Mouse (Mus musculus): ENCODE data around the gene Jmjd6.

- no peak for TF ChIP-seq CTCF (IDR thresholded peaks at IDR 0.05 in 2 of 3, conservative IDR thresholded peaks at IDR 0.05 in 1 of 3; ENCODE audit: control insufficient read depth in 1 of 3, insufficient read depth in 1 of 3, low read depth in 2 of 3, low read length in 3 of 3, poor library complexity in 1 of 3, severe bottlenecking in 1 of 3)
- no peak for TF ChIP-seq MYB (IDR thresholded peaks at IDR 0.05; ENCODE audit: low read depth, low read length)
- no peak for TF ChIP-seq POLR2A (IDR thresholded peaks at IDR 0.05; ENCODE audit: control insufficient read depth in 1 of 2, insufficient read depth in 1 of 2, low read depth in 1 of 2, low read length in 2 of 2, poor library complexity in 1 of 2)
- TF ChIP-seq MAZ (IDR thresholded peaks at IDR 0.05; ENCODE audit: low read depth, low read length) = no peak
- TF ChIP-seq POLR2AphosphoS2 (IDR thresholded peaks at IDR 0.05; ENCODE audit: low read length) = no peak
- no peak for TF ChIP-seq BHLHE40 (IDR thresholded peaks at IDR 0.05; ENCODE audit: borderline replicate concordance, low read depth, low read length)
- TF ChIP-seq UBTF (IDR thresholded peaks at IDR 0.05; ENCODE audit: borderline replicate concordance, insufficient read depth, low read depth, low read length) = no peak
- no peak for TF ChIP-seq GABPA (IDR thresholded peaks at IDR 0.05; ENCODE audit: low read depth, low read length)
- no peak for TF ChIP-seq EP300 (IDR thresholded peaks at IDR 0.05; ENCODE audit: low read depth in 1 of 2, low read length in 2 of 2)
- TF ChIP-seq SMC3 (IDR thresholded peaks at IDR 0.05; ENCODE audit: low read depth, low read length) = no peak
- peak; percentile 92 for TF ChIP-seq ZNF384 (IDR thresholded peaks at IDR 0.05; ENCODE audit: low read depth, low read length)
These were observed 3.4 kb upstream of the Jmjd6 start for GRCm38 (mm10) chr11:116846593-116847181.
